Mouse (Mus musculus): ENCODE results near the gene 2210016L21Rik. TPM values are rescaled to one million over a fixed set of nuclear protein-coding genes. Genes with fewer than 3 reads are reported as not detected.

Gene 2210016L21Rik
- 16.4 TPM for polyA plus RNA-seq (2015; fragmentation: Illumina TruSeq; extraction: RNeasy Lipid Tissue Mini Kit (QIAGEN cat#74804); ENCODE audit: insufficient read depth, low replicate concordance)

GRCm38 (mm10) chr5:114942074-114942765 lies at the start of gene 2210016L21Rik:
2210016L21Rik (plus strand) TSS chr5:114942158.

GRCm38 (mm10) chr5:114896688-114897373 lies 45.1 kb upstream of the 2210016L21Rik start, which contains the start of gene Oasl2:
Oasl2 (plus strand) TSS chr5:114896936.

GRCm38 (mm10) chr5:114922998-114923473 lies 18.9 kb upstream of the 2210016L21Rik start, which contains the start of gene Oasl1:
Oasl1 (plus strand) TSS chr5:114923240.

DNA sequence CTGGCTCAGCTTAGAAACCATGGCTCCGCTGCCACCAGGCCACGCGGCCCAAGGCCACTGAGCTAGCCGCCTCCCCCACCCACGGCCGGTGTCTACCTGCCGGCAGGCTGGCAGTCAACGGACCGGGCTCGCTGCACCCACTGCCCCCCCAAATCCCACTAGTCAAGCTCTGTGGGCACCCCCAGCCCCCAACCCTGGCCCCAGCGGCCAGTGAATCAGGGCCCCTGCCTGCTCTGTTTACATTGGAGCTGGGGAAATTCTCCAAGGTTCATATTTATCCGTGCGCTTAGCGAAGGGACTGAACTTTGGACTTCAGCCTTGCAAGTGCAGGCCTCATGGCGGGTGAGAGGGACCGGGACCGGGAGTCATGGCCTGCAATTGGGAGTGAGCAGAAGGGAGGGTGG lies 28.9 kb downstream of the 2210016L21Rik start, which contains the start of gene Hnf1a:
Hnf1a (minus strand) TSS at position 271 of the 404 bp plus-strand sequence.

Other genes with a start within 250 kb of the 2210016L21Rik start
- 15.2 TPM for gene Tchp, start 234.4 kb upstream of the 2210016L21Rik start, polyA plus RNA-seq (2015; fragmentation: Illumina TruSeq; extraction: RNeasy Lipid Tissue Mini Kit (QIAGEN cat#74804); ENCODE audit: insufficient read depth, low replicate concordance)
- 132 TPM for gene Ankrd13a, start 167.5 kb upstream of the 2210016L21Rik start, polyA plus RNA-seq (2015; fragmentation: Illumina TruSeq; extraction: RNeasy Lipid Tissue Mini Kit (QIAGEN cat#74804); ENCODE audit: insufficient read depth, low replicate concordance)
- gene Git2, start 166.6 kb upstream of the 2210016L21Rik start, polyA plus RNA-seq (2015; fragmentation: Illumina TruSeq; extraction: RNeasy Lipid Tissue Mini Kit (QIAGEN cat#74804); ENCODE audit: insufficient read depth, low replicate concordance): 99.1 TPM
- 46.1 TPM for gene 1500011B03Rik, start 118.7 kb upstream of the 2210016L21Rik start, polyA plus RNA-seq (2015; fragmentation: Illumina TruSeq; extraction: RNeasy Lipid Tissue Mini Kit (QIAGEN cat#74804); ENCODE audit: insufficient read depth, low replicate concordance)
- gene 4930519G04Rik, start 88.5 kb upstream of the 2210016L21Rik start, polyA plus RNA-seq (2015; fragmentation: Illumina TruSeq; extraction: RNeasy Lipid Tissue Mini Kit (QIAGEN cat#74804); ENCODE audit: insufficient read depth, low replicate concordance): not detected
- gene Gm9936, start 83.5 kb upstream of the 2210016L21Rik start, polyA plus RNA-seq (2015; fragmentation: Illumina TruSeq; extraction: RNeasy Lipid Tissue Mini Kit (QIAGEN cat#74804); ENCODE audit: insufficient read depth, low replicate concordance): not detected
- 44.4 TPM for gene Oasl2, start 45.2 kb upstream of the 2210016L21Rik start, polyA plus RNA-seq (2015; fragmentation: Illumina TruSeq; extraction: RNeasy Lipid Tissue Mini Kit (QIAGEN cat#74804); ENCODE audit: insufficient read depth, low replicate concordance)
- gene Oasl1, start 18.9 kb upstream of the 2210016L21Rik start, polyA plus RNA-seq (2015; fragmentation: Illumina TruSeq; extraction: RNeasy Lipid Tissue Mini Kit (QIAGEN cat#74804); ENCODE audit: insufficient read depth, low replicate concordance): 8.6 TPM
- not detected for gene Hnf1a, start 28.9 kb downstream of the 2210016L21Rik start, polyA plus RNA-seq (2015; fragmentation: Illumina TruSeq; extraction: RNeasy Lipid Tissue Mini Kit (QIAGEN cat#74804); ENCODE audit: insufficient read depth, low replicate concordance)
- gene Sppl3, start 69.0 kb downstream of the 2210016L21Rik start, polyA plus RNA-seq (2015; fragmentation: Illumina TruSeq; extraction: RNeasy Lipid Tissue Mini Kit (QIAGEN cat#74804); ENCODE audit: insufficient read depth, low replicate concordance): 33.3 TPM
- not detected for gene Gm10401, start 156.1 kb downstream of the 2210016L21Rik start, polyA plus RNA-seq (2015; fragmentation: Illumina TruSeq; extraction: RNeasy Lipid Tissue Mini Kit (QIAGEN cat#74804); ENCODE audit: insufficient read depth, low replicate concordance)
- 5.3 TPM for gene Acads, start 177.2 kb downstream of the 2210016L21Rik start, polyA plus RNA-seq (2015; fragmentation: Illumina TruSeq; extraction: RNeasy Lipid Tissue Mini Kit (QIAGEN cat#74804); ENCODE audit: insufficient read depth, low replicate concordance)
- 26.3 TPM for gene Unc119b, start 192.8 kb downstream of the 2210016L21Rik start, polyA plus RNA-seq (2015; fragmentation: Illumina TruSeq; extraction: RNeasy Lipid Tissue Mini Kit (QIAGEN cat#74804); ENCODE audit: insufficient read depth, low replicate concordance)
- gene Mlec, start 216.0 kb downstream of the 2210016L21Rik start, polyA plus RNA-seq (2015; fragmentation: Illumina TruSeq; extraction: RNeasy Lipid Tissue Mini Kit (QIAGEN cat#74804); ENCODE audit: insufficient read depth, low replicate concordance): 86.7 TPM